In genomic region chr1:106269337-106269736, GRCm38 (mm10) we compare ENCODE assay signal across 16 mouse cellular contexts.
"Had no signal": no experiment of that assay in that cellular context is flagged by ENCODE, and none has a peak within 500 bp of the region (broad histone marks: within the 10 kb centered on the region; RNA-seq: fewer than 3 reads in every experiment).

No protein-coding gene starts in this region.

- DNase-seq: retina, postnatal 1 day; right cerebral cortex, adult 18-20 months; right cerebral cortex, postnatal 14 days; right cerebral cortex, postnatal 25 days; right cerebral cortex, postnatal 4 days; spleen, adult 18-20 months; thymus, adult 18-20 months; thymus, adult 2 months; thymus, postnatal 14 days; thymus, postnatal 25 days; thymus, postnatal 36 days; thymus, postnatal 4 days had no signal

- H3K27ac ChIP-seq: neural tube, embryonic 13.5 days; neural tube, embryonic 15.5 days; stomach, embryonic 15.5 days; stomach, postnatal 0 days had no signal

- H3K4me1 ChIP-seq: stomach, embryonic 15.5 days had no signal

- H3K27me3 ChIP-seq: neural tube, embryonic 13.5 days; neural tube, embryonic 15.5 days; stomach, embryonic 15.5 days had no signal

- H3K4me3 ChIP-seq: neural tube, embryonic 13.5 days; neural tube, embryonic 15.5 days; stomach, embryonic 15.5 days had no signal

- H3K36me3 ChIP-seq: neural tube, embryonic 13.5 days; neural tube, embryonic 15.5 days; stomach, embryonic 15.5 days had no signal

- H3K9ac ChIP-seq: neural tube, embryonic 13.5 days; neural tube, embryonic 15.5 days; stomach, embryonic 15.5 days had no signal

- H3K4me2 ChIP-seq: neural tube, embryonic 13.5 days; neural tube, embryonic 15.5 days; stomach, embryonic 15.5 days had no signal

- H3K9me3 ChIP-seq: neural tube, embryonic 13.5 days; neural tube, embryonic 15.5 days; stomach, embryonic 15.5 days had no signal
